Mouse (Mus musculus) ES-E14 (cell line): Measurements from ENCODE around the gene Sst.

Experiments used
- CHD2 ChIP-seq: IDR thresholded peaks from 2 replicates; pipeline ENCODE4 v1.6.1; 2014; ENCODE audit warnings: mild to moderate bottlenecking, low read depth, low read length, inconsistent platforms
- HCFC1 ChIP-seq: IDR thresholded peaks from 2 replicates; pipeline ENCODE4 v1.6.1; 2012; ENCODE audit warnings: low read length, inconsistent platforms, borderline replicate concordance; ENCODE audit not compliant: insufficient read depth
- MAFK ChIP-seq: IDR thresholded peaks from 2 replicates; pipeline ENCODE4 v1.6.1; 2014; ENCODE audit warnings: mild to moderate bottlenecking, low read depth, low read length, inconsistent platforms; ENCODE audit not compliant: insufficient read depth
- ZC3H11A ChIP-seq: IDR thresholded peaks from 2 replicates; pipeline ENCODE4 v1.6.1; 2012; ENCODE audit warnings: low read depth, mild to moderate bottlenecking, inconsistent platforms, low read length, borderline replicate concordance
- ZNF384 ChIP-seq: IDR thresholded peaks from 2 replicates; pipeline ENCODE4 v1.6.1; 2012; ENCODE audit warnings: low read depth, low read length, inconsistent platforms

GRCm38 (mm10) chr16:23900061-23900460 lies 9.3 kb upstream of the Sst start:
- TF ChIP-seq HCFC1 (no peak), CHD2 (no peak), MAFK (no peak), ZNF384 (no peak), ZC3H11A (no peak)
